Mouse (Mus musculus): ENCODE data around the gene Scaper. TPM values are rescaled to one million over a fixed set of nuclear protein-coding genes. Genes with fewer than 3 reads are reported as not detected.

Scaper gene
- 6.9 and 7.4 TPM in 2 replicates for polyA plus RNA-seq (2016; fragmentation: Nextera tagmentation; extraction: Ambion mirVana)

GRCm38 (mm10) chr9:55937664-55938617, at the start of gene Scaper:
Gene Scaper (minus strand): TSS chr9:55938119.
- WGBS, result under 1% methylated on average over 60 of the region's 60 CpGs
- H3K9me3 ChIP-seq, result no peaks in the 10 kb centered on the region
- H3K4me3 ChIP-seq, result peak within 1 kb of the TSS; percentile 72
- peak; percentile 97 for DNase-seq (ENCODE audit: low spot score)
- peak within 1 kb of the TSS; percentile 93 for H3K27ac ChIP-seq (replicated peaks)
- peaks cover 4% of the 10 kb centered on the region; the same call in 1 of the 2 replicates for H3K36me3 ChIP-seq (replicated peaks)
- no peaks in the 10 kb centered on the region for H3K27me3 ChIP-seq (replicated peaks; ENCODE audit: low read depth, poor library complexity, severe bottlenecking)
- H3K4me1 ChIP-seq, result peaks cover 20% of the 10 kb centered on the region

DNA sequence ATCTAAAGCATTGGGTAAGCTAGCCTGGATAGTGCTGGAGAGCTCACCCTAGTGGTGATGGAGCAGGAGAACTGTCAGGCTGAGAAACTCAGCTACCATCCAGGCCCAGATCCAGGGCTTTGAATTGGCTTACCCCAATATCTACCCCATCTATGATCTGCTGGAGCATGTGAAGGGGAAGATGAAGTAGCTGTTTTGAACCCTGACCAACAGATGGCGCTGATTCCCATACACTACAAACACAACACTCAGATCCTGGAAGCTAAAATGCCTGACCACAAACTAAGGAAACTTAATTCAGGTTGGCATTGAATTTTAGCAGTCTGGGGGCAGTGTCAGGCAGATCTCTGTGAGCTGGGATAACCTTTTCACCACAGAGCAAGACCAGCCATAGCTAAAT, 8.9 kb upstream of the Scaper start:
- no peak overlapping the region for H3K27ac ChIP-seq (replicated peaks)
- no peaks in the 10 kb centered on the region for H3K27me3 ChIP-seq (replicated peaks; ENCODE audit: low read depth, poor library complexity, severe bottlenecking)
- no peaks in the 10 kb centered on the region for H3K4me1 ChIP-seq
- no peak overlapping the region for H3K4me3 ChIP-seq
- H3K9me3 ChIP-seq, result peaks cover 5% of the 10 kb centered on the region; the same call in 1 of the 2 replicates
- 20% methylated on average over 1 of the region's 1 CpGs for WGBS
- H3K36me3 ChIP-seq (replicated peaks), result peaks cover 65% of the 10 kb centered on the region
- DNase-seq (ENCODE audit: low spot score), result no peak

DNA sequence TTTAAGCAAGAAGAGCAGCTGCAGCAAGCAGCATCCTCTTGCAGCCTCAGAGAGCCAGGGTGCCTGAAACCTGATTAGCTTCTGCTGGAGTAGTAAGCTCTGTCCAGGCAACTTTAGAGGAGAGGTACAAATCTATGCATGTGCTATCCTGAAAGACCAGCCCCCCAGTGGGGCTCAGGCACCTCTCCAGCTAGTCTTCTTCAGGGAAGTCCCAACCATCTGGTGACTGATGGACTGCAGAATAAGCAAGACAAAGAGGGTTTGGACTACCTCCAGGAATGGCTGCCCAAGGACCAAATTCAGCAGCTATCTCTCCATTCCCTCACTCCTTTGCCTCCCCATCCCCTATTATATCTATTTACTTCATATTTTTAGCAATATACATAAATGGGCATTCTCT, 3.4 kb upstream of the Scaper start:
- peaks cover 20% of the 10 kb centered on the region for H3K4me1 ChIP-seq
- H3K9me3 ChIP-seq, result no peaks in the 10 kb centered on the region
- DNase-seq (ENCODE audit: low spot score), result no peak
- H3K4me3 ChIP-seq, result no peak overlapping the region
- H3K36me3 ChIP-seq (replicated peaks), result peaks cover 31% of the 10 kb centered on the region
- no peak overlapping the region for H3K27ac ChIP-seq (replicated peaks)
- no peaks in the 10 kb centered on the region for H3K27me3 ChIP-seq (replicated peaks; ENCODE audit: low read depth, poor library complexity, severe bottlenecking)

GRCm38 (mm10) chr9:55938618-55938985, 683 bp upstream of the Scaper start:
- Histone ChIP-seq H3K9me3 (no peaks in the 10 kb centered on the region), H3K27ac (replicated peaks) (peak overlapping the region; percentile 93)
- 71% methylated on average over 6 of the region's 6 CpGs for WGBS

DNA sequence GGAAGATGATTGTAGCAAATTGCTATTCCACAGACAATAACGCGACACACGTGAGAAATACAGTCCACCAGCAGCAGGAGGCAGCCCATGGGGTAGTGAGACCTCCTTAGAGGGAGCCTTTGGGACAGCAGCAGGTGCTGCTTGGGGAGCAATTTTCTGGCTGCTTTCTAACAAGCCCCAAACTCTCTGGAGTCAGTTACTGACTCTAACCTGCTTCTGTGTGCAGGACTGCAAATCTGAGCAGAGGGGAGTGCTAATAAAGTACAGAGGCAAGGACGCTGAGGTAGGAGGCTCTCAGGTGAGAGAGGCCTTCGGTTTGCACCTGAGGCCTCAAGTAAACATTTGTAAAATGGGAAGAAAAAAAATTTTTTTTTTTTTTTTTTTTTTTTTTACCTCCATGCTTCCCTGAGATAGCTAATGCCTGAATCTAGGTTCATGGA, 675 bp downstream of the Scaper start:
- Histone ChIP-seq H3K27me3 (replicated peaks; ENCODE audit: low read depth, poor library complexity, severe bottlenecking) (no peaks in the 10 kb centered on the region), H3K9me3 (no peaks in the 10 kb centered on the region), H3K36me3 (replicated peaks) (0 out of 2 replicates have a peak, but pooled peaks cover 2% of the 10 kb centered on the region), H3K4me3 (peak overlapping the region; percentile 72), H3K4me1 (peaks cover 20% of the 10 kb centered on the region), H3K27ac (replicated peaks) (peak overlapping the region; percentile 93)
- 49% methylated on average over 5 of the region's 5 CpGs for WGBS
- DNase-seq (ENCODE audit: low spot score), result peak; percentile 16

More at GRCm38 (mm10) chr9:55938618-55938985, 683 bp upstream of the Scaper start:
- H3K27me3 ChIP-seq (replicated peaks; ENCODE audit: low read depth, poor library complexity, severe bottlenecking), result no peaks in the 10 kb centered on the region
- H3K36me3 ChIP-seq (replicated peaks), result peaks cover 8% of the 10 kb centered on the region; the same call in 1 of the 2 replicates
- H3K4me1 ChIP-seq, result peaks cover 20% of the 10 kb centered on the region
- DNase-seq (ENCODE audit: low spot score), result no peak
- H3K4me3 ChIP-seq, result peak overlapping the region; percentile 72

DNA sequence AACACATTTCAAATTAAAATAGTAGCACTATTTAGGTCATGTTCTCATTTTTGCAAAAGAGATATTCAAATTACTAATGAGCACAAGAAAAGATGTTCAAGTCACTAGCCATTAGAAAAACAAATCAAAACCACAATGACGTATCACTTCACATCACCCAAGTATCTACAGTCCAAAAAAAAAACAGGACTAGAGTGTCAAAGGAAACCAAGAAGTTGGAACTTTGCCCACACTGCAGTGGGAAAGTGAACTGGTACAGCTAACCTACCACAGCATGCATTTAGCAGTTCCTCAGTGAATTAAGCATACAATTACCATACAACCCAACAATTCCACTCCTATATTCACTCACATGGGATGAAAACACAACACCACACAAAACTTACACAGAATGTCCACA, 5.4 kb downstream of the Scaper start:
- H3K27me3 ChIP-seq (replicated peaks; ENCODE audit: low read depth, poor library complexity, severe bottlenecking), result no peaks in the 10 kb centered on the region
- no peak overlapping the region for H3K27ac ChIP-seq (replicated peaks)
- no peak overlapping the region for H3K4me3 ChIP-seq
- no peaks in the 10 kb centered on the region for H3K36me3 ChIP-seq (replicated peaks)
- 87% methylated on average over 1 of the region's 1 CpGs for WGBS
- peaks cover 4% of the 10 kb centered on the region for H3K4me1 ChIP-seq
- DNase-seq (ENCODE audit: low spot score), result no peak
- H3K9me3 ChIP-seq, result no peaks in the 10 kb centered on the region

GRCm38 (mm10) chr9:55918579-55918978, 19.3 kb downstream of the Scaper start:
- H3K27ac ChIP-seq (replicated peaks), result no peak overlapping the region
- H3K4me1 ChIP-seq, result no peaks in the 10 kb centered on the region
- WGBS, result 71% methylated on average over 3 of the region's 3 CpGs
- DNase-seq (ENCODE audit: low spot score), result no peak
- H3K27me3 ChIP-seq (replicated peaks; ENCODE audit: low read depth, poor library complexity, severe bottlenecking), result no peaks in the 10 kb centered on the region
- no peaks in the 10 kb centered on the region for H3K36me3 ChIP-seq (replicated peaks)
- H3K9me3 ChIP-seq, result no peaks in the 10 kb centered on the region
- no peak overlapping the region for H3K4me3 ChIP-seq

- H3K27ac ChIP-seq (replicated peaks), result no peak overlapping the region
- no peaks in the 10 kb centered on the region for H3K4me1 ChIP-seq
- H3K36me3 ChIP-seq (replicated peaks), result no peaks in the 10 kb centered on the region
- no peak for DNase-seq (ENCODE audit: low spot score)
- H3K27me3 ChIP-seq (replicated peaks; ENCODE audit: low read depth, poor library complexity, severe bottlenecking), result no peaks in the 10 kb centered on the region
- no peaks in the 10 kb centered on the region for H3K9me3 ChIP-seq
- H3K4me3 ChIP-seq, result no peak overlapping the region
These were observed 21.2 kb downstream of the Scaper start for GRCm38 (mm10) chr9:55916751-55917150.

DNA sequence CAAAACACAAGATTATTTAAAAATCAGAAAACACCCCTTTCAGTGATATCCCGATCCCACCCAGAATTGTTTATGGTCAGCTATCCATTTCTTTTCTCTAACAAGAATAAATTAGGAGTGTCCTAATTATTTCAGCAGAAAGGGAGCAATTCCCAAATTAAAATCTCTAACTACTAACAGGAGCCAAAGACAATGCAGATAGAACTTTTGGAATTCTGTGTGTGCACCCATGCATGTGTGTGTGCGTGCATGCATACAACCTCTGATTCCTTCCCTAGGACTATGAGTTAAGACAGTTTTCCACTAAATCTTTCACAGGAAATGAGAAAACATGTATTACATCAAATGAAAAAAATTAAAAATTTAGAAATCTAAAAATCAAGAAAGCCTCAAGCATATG, 26.4 kb downstream of the Scaper start:
- Histone ChIP-seq H3K36me3 (replicated peaks) (0 out of 2 replicates have a peak, but pooled peaks cover 8% of the 10 kb centered on the region), H3K9me3 (no peaks in the 10 kb centered on the region), H3K27ac (replicated peaks) (no peak overlapping the region), H3K4me3 (no peak overlapping the region), H3K4me1 (no peaks in the 10 kb centered on the region), H3K27me3 (replicated peaks; ENCODE audit: low read depth, poor library complexity, severe bottlenecking) (no peaks in the 10 kb centered on the region)
- DNase-seq (ENCODE audit: low spot score), result no peak
- 88% methylated on average over 2 of the region's 2 CpGs for WGBS

GRCm38 (mm10) chr9:55902964-55903363, 35.0 kb downstream of the Scaper start:
- H3K4me1 ChIP-seq, result no peaks in the 10 kb centered on the region
- H3K27ac ChIP-seq (replicated peaks), result no peak overlapping the region
- WGBS, result 83% methylated on average over 2 of the region's 2 CpGs
- no peak overlapping the region for H3K4me3 ChIP-seq
- H3K27me3 ChIP-seq (replicated peaks; ENCODE audit: low read depth, poor library complexity, severe bottlenecking), result no peaks in the 10 kb centered on the region
- no peaks in the 10 kb centered on the region for H3K9me3 ChIP-seq
- H3K36me3 ChIP-seq (replicated peaks), result no peaks in the 10 kb centered on the region
- DNase-seq (ENCODE audit: low spot score), result no peak

DNA sequence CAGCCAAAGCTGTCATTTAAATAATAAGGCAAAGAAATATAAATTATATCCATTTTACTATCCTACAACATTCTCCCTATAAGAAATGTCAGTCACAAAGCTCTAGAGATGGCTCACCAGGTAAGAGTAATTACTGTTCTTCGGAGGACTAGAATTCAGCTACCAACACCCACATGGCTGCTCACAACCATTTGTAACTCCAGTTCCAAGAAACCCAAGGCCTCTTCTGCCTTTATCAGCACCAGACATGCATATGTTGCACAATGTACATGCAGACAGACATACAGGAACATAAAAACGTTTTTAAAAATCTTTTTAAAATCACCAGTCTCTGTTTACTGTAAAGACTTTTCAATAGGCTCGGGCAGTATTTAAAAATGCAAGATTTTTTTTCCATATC, 36.3 kb downstream of the Scaper start:
- H3K9me3 ChIP-seq, result no peaks in the 10 kb centered on the region
- no peak overlapping the region for H3K4me3 ChIP-seq
- DNase-seq (ENCODE audit: low spot score), result no peak
- H3K4me1 ChIP-seq, result no peaks in the 10 kb centered on the region
- H3K27ac ChIP-seq (replicated peaks), result no peak overlapping the region
- H3K36me3 ChIP-seq (replicated peaks), result no peaks in the 10 kb centered on the region
- no peaks in the 10 kb centered on the region for H3K27me3 ChIP-seq (replicated peaks; ENCODE audit: low read depth, poor library complexity, severe bottlenecking)
- 78% methylated on average over 3 of the region's 3 CpGs for WGBS

DNA sequence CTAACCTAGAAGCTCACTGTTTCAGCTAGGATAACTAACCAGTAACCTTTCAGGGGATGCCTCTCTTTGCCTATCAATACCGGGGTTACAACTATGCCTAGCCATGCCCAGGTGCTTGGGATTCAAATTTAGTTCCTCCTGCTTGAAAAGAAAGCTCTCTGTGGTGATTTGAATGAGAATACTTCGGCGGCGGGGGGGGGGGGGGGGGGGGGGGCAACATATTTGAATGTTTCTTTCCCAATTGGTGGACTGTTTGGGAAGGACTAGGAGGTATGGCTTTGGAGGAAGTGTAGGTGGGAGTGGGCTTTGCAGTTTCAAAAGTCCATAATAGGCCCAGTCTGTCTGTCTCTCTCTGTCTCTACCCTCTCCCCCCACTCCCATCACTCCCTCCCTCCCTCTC, 37.4 kb downstream of the Scaper start:
- H3K27me3 ChIP-seq (replicated peaks; ENCODE audit: low read depth, poor library complexity, severe bottlenecking), result no peaks in the 10 kb centered on the region
- H3K9me3 ChIP-seq, result no peaks in the 10 kb centered on the region
- H3K36me3 ChIP-seq (replicated peaks), result no peaks in the 10 kb centered on the region
- DNase-seq (ENCODE audit: low spot score), result no peak
- 53% methylated on average over 4 of the region's 4 CpGs for WGBS
- H3K4me3 ChIP-seq, result no peak overlapping the region
- no peaks in the 10 kb centered on the region for H3K4me1 ChIP-seq
- H3K27ac ChIP-seq (replicated peaks), result no peak overlapping the region

- no peaks in the 10 kb centered on the region for H3K36me3 ChIP-seq (replicated peaks)
- H3K4me1 ChIP-seq, result no peaks in the 10 kb centered on the region
- H3K9me3 ChIP-seq, result no peaks in the 10 kb centered on the region
- DNase-seq (ENCODE audit: low spot score), result no peak
- H3K27ac ChIP-seq (replicated peaks), result no peak overlapping the region
- H3K4me3 ChIP-seq, result no peak overlapping the region
- WGBS, result 100% methylated on average over 1 of the region's 1 CpGs
- H3K27me3 ChIP-seq (replicated peaks; ENCODE audit: low read depth, poor library complexity, severe bottlenecking), result no peaks in the 10 kb centered on the region
These were observed 59.9 kb downstream of the Scaper start for GRCm38 (mm10) chr9:55878066-55878465.
